15 mouse cellular contexts compared by ENCODE assay signal in the genomic region with DNA sequence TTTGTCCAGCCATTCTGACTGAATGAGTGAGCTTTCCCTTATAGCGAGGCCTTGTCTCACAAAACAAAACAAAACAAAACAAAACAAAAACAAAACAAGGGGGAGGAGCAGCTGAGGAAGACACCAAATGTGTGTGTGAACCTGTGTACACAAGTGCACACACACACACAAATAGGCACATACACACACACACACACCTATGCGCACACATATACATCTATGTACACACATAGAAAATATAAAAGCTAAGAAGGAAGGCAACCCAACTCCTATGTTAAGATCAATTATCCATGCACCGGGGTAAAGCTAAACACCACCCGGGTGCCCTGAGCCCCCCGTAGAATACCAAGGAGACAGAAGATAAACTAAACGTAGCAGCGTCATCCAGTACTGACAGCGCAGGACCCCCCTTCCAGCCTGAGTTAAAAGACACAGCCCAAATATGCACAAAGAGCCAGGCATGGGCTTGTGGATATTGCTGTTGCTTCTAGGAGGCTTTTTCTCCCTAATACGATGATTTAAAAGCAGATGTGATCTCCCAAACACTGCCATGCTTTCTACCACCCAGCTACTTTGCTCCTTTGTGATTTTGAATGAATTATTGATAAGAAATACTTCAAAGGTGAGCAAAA.
DNase-seq lines count a peak whose midpoint lies in the region; ATAC-seq and TF ChIP-seq lines count a peak whose summit lies in the region.
"Had no signal": no experiment of that assay in that cellular context is flagged by ENCODE, and none has a peak within 500 bp of the region (broad histone marks: within the 10 kb centered on the region; RNA-seq: fewer than 3 reads in every experiment).

No protein-coding gene starts in this region.

- no peaks in the 10 kb centered on the region for H3K9me3 ChIP-seq in forebrain, embryonic 10.5 days
- no peaks in the 10 kb centered on the region for H3K9me3 ChIP-seq in forebrain, embryonic 11.5 days (ENCODE audit: control insufficient read depth, low read length)
- no peaks in the 10 kb centered on the region for H3K9me3 ChIP-seq in forebrain, embryonic 15.5 days
- no peaks in the 10 kb centered on the region for H3K9me3 ChIP-seq in hindbrain, postnatal 0 days (ENCODE audit: low read length)
- no peaks in the 10 kb centered on the region for H3K9me3 ChIP-seq in midbrain, postnatal 0 days (ENCODE audit: low read length)
- H3K9me3 ChIP-seq in kidney, embryonic 14.5 days (ENCODE audit: control insufficient read depth, low read length) = no peaks in the 10 kb centered on the region
- H3K9me3 ChIP-seq: kidney, embryonic 15.5 days; liver, embryonic 13.5 days had no signal

- no peaks in the 10 kb centered on the region for H3K36me3 ChIP-seq in forebrain, embryonic 10.5 days (replicated peaks)
- no peaks in the 10 kb centered on the region for H3K36me3 ChIP-seq in forebrain, embryonic 11.5 days (ENCODE audit: control insufficient read depth, insufficient read depth, low read length)
- H3K36me3 ChIP-seq in forebrain, embryonic 15.5 days = no peaks in the 10 kb centered on the region
- H3K36me3 ChIP-seq in hindbrain, postnatal 0 days (ENCODE audit: insufficient read depth, low read length) = no peaks in the 10 kb centered on the region
- H3K36me3 ChIP-seq in midbrain, postnatal 0 days (ENCODE audit: insufficient read depth, low read length) = no peaks in the 10 kb centered on the region
- H3K36me3 ChIP-seq in kidney, embryonic 14.5 days (ENCODE audit: control insufficient read depth, insufficient read depth, low read length) = no peaks in the 10 kb centered on the region
- H3K36me3 ChIP-seq: kidney, embryonic 15.5 days; liver, embryonic 13.5 days had no signal

- H3K4me2 ChIP-seq in forebrain, embryonic 11.5 days (ENCODE audit: low read depth, low read length, severe bottlenecking) = no peak overlapping the region
- no peak overlapping the region; the same call in 1 of the 2 replicates for H3K4me2 ChIP-seq in forebrain, embryonic 15.5 days (replicated peaks)
- peak overlapping the region; percentile 58; the same call in 1 of the 2 replicates for H3K4me2 ChIP-seq in hindbrain, postnatal 0 days (ENCODE audit: low read depth, low read length)
- H3K4me2 ChIP-seq in midbrain, postnatal 0 days (ENCODE audit: low read depth, low read length, poor library complexity, severe bottlenecking) = no peak overlapping the region
- no peak overlapping the region for H3K4me2 ChIP-seq in kidney, embryonic 14.5 days (replicated peaks; ENCODE audit: low read depth, low read length)

- no peak for TF ChIP-seq CTCF in hindbrain, postnatal 0 days (IDR thresholded peaks at IDR 0.05; ENCODE audit: low read depth)
- TF ChIP-seq CTCF in midbrain, postnatal 0 days (IDR thresholded peaks at IDR 0.05) = no peak

- H3K27ac ChIP-seq in forebrain, embryonic 10.5 days = peak overlapping the region; percentile 48; the same call in 1 of the 2 replicates
- no peak overlapping the region for H3K27ac ChIP-seq in forebrain, embryonic 11.5 days (ENCODE audit: low read depth, low read length)
- H3K27ac ChIP-seq in forebrain, embryonic 15.5 days (replicated peaks) = no peak overlapping the region
- no peak overlapping the region for H3K27ac ChIP-seq in hindbrain, postnatal 0 days
- 0 out of 2 replicates have a peak overlapping the region, but pooled peaks have one; percentile 43 for H3K27ac ChIP-seq in midbrain, postnatal 0 days (ENCODE audit: low read depth, low read length)
- H3K27ac ChIP-seq in kidney, embryonic 14.5 days (ENCODE audit: low read depth, low read length) = no peak overlapping the region
- H3K27ac ChIP-seq: kidney, embryonic 15.5 days; liver, embryonic 13.5 days had no signal

- 0 out of 2 replicates have a peak, but pooled peaks cover 3% of the 10 kb centered on the region for H3K27me3 ChIP-seq in forebrain, embryonic 10.5 days (ENCODE audit: poor library complexity, severe bottlenecking)
- H3K27me3 ChIP-seq in forebrain, embryonic 11.5 days (ENCODE audit: control insufficient read depth, insufficient read depth, low read length) = no peaks in the 10 kb centered on the region
- no peaks in the 10 kb centered on the region for H3K27me3 ChIP-seq in forebrain, embryonic 15.5 days
- H3K27me3 ChIP-seq in hindbrain, postnatal 0 days (ENCODE audit: insufficient read depth, low read length) = no peaks in the 10 kb centered on the region
- H3K27me3 ChIP-seq in midbrain, postnatal 0 days (ENCODE audit: insufficient read depth, low read length) = no peaks in the 10 kb centered on the region
- no peaks in the 10 kb centered on the region for H3K27me3 ChIP-seq in kidney, embryonic 14.5 days (ENCODE audit: control insufficient read depth, insufficient read depth, low read length)
- H3K27me3 ChIP-seq: CH12.LX; kidney, embryonic 15.5 days; liver, embryonic 13.5 days; megakaryocyte, embryonic 14.5 days had no signal

- no peak for DNase-seq in forebrain, embryonic 10.5 days (ENCODE audit: extremely low spot score, low spot score)
- DNase-seq in forebrain, embryonic 11.5 days (ENCODE audit: low spot score) = no peak
- no peak for DNase-seq in hindbrain, postnatal 0 days (ENCODE audit: low spot score)
- DNase-seq in midbrain, postnatal 0 days (ENCODE audit: low spot score) = no peak
- DNase-seq in lung, postnatal 10 days = no peak
- no peak for DNase-seq in layer of hippocampus, adult 11-12 months (ENCODE audit: low spot score)
- DNase-seq: cerebellum, adult 11 months; gastrocnemius, postnatal 36 days; heart, postnatal 14 days; liver, embryonic 13.5 days had no signal

- H3K9ac ChIP-seq in forebrain, embryonic 11.5 days (ENCODE audit: low read length) = no peak overlapping the region
- no peak overlapping the region for H3K9ac ChIP-seq in forebrain, embryonic 15.5 days (replicated peaks)
- no peak overlapping the region for H3K9ac ChIP-seq in hindbrain, postnatal 0 days (replicated peaks; ENCODE audit: low read length)
- H3K9ac ChIP-seq in midbrain, postnatal 0 days (replicated peaks; ENCODE audit: low read length, poor library complexity, severe bottlenecking) = no peak overlapping the region
- no peak overlapping the region for H3K9ac ChIP-seq in kidney, embryonic 14.5 days (ENCODE audit: low read depth, low read length)
- H3K9ac ChIP-seq: kidney, embryonic 15.5 days; liver, embryonic 13.5 days had no signal

- no peak for ATAC-seq in forebrain, embryonic 11.5 days (replicated peaks; ENCODE audit: low FRiP score)
- ATAC-seq in forebrain, embryonic 15.5 days (replicated peaks) = 0 out of 2 replicates have a peak, but pooled peaks have one; percentile 21
- ATAC-seq in hindbrain, postnatal 0 days = no peak
- no peak for ATAC-seq in midbrain, postnatal 0 days (ENCODE audit: low FRiP score)
- ATAC-seq in kidney, embryonic 14.5 days (ENCODE audit: low FRiP score, low TSS enrichment) = no peak

- H3K4me3 ChIP-seq in forebrain, embryonic 10.5 days = no peak overlapping the region
- H3K4me3 ChIP-seq in forebrain, embryonic 11.5 days (ENCODE audit: low read depth, low read length) = no peak overlapping the region
- no peak overlapping the region for H3K4me3 ChIP-seq in forebrain, embryonic 15.5 days
- no peak overlapping the region for H3K4me3 ChIP-seq in hindbrain, postnatal 0 days (ENCODE audit: low read length)
- no peak overlapping the region for H3K4me3 ChIP-seq in midbrain, postnatal 0 days (ENCODE audit: low read depth, low read length)
- H3K4me3 ChIP-seq in kidney, embryonic 14.5 days (ENCODE audit: low read length) = no peak overlapping the region
- H3K4me3 ChIP-seq: liver, embryonic 13.5 days; megakaryocyte, embryonic 14.5 days had no signal

- peaks cover 33% of the 10 kb centered on the region for H3K4me1 ChIP-seq in forebrain, embryonic 10.5 days
- H3K4me1 ChIP-seq in forebrain, embryonic 11.5 days (replicated peaks; ENCODE audit: control insufficient read depth, insufficient read depth, low read length) = no peaks in the 10 kb centered on the region; the same call in 1 of the 2 replicates
- peaks cover 17% of the 10 kb centered on the region for H3K4me1 ChIP-seq in forebrain, embryonic 15.5 days
- H3K4me1 ChIP-seq in hindbrain, postnatal 0 days (ENCODE audit: insufficient read depth, low read length) = no peaks in the 10 kb centered on the region
- H3K4me1 ChIP-seq in midbrain, postnatal 0 days (ENCODE audit: insufficient read depth, low read length) = peaks cover 7% of the 10 kb centered on the region
- H3K4me1 ChIP-seq in kidney, embryonic 14.5 days (ENCODE audit: control insufficient read depth, insufficient read depth, low read length) = 0 out of 2 replicates have a peak, but pooled peaks cover 3% of the 10 kb centered on the region
- H3K4me1 ChIP-seq: liver, embryonic 13.5 days; megakaryocyte, embryonic 14.5 days had no signal

- 81% methylated on average over 9 of the region's 9 CpGs for WGBS in forebrain, embryonic 10.5 days
- 73% methylated on average over 9 of the region's 9 CpGs for WGBS in forebrain, embryonic 11.5 days
- WGBS in forebrain, embryonic 15.5 days = 56% methylated on average over 9 of the region's 9 CpGs
- WGBS in hindbrain, postnatal 0 days = 51% methylated on average over 9 of the region's 9 CpGs
- 42% methylated on average over 9 of the region's 9 CpGs for WGBS in midbrain, postnatal 0 days
- WGBS in kidney, embryonic 14.5 days = 81% methylated on average over 9 of the region's 9 CpGs

Comparison
In these comparisons a context has a peak if more than half of its experiments do, and no peak if none do; other contexts are left out.
1. H3K27ac ChIP-seq: peak in forebrain, embryonic 10.5 days (single experiment) and midbrain, postnatal 0 days (single experiment); none in forebrain, embryonic 11.5 days (single experiment), forebrain, embryonic 15.5 days (single experiment), hindbrain, postnatal 0 days (single experiment) and kidney, embryonic 14.5 days (single experiment).